Mouse (Mus musculus) CH12.LX (cell line): Measurements from ENCODE around the gene Inpp5b. TPM values are rescaled to one million over a fixed set of nuclear protein-coding genes. Genes with fewer than 3 reads are reported as not detected.

Experiments used
- DNase-seq: peaks from one replicate; pipeline ENCODE4 v3.0.0-alpha.2; 2013; ENCODE audit errors: extremely low read depth
- H3K27ac ChIP-seq: 2 replicates; pipeline ENCODE4 v1.5.1; 2012; ENCODE audit warnings: low read depth, mild to moderate bottlenecking, control low read depth, moderate library complexity; ENCODE audit not compliant: insufficient read depth
- H3K27me3 ChIP-seq: replicated peaks from 2 replicates; pipeline ENCODE3; 2012; ENCODE audit warnings: inconsistent platforms
- H3K36me3 ChIP-seq, 2 experiments: replicated peaks in 1 of 2; 2 replicates each; pipeline versions ENCODE3 to v1.6.1; 2012; ENCODE audit warnings: inconsistent platforms in 1 of 2, low read length in 1 of 2, mild to moderate bottlenecking in 1 of 2, mixed read lengths in 1 of 2, moderate library complexity in 1 of 2; ENCODE audit not compliant: control insufficient read depth in 1 of 2, insufficient read depth in 1 of 2
- H3K4me1 ChIP-seq, 2 experiments: 2 replicates each; pipeline ENCODE4 v1.6.1; 2012; ENCODE audit warnings: inconsistent platforms in 1 of 2, moderate library complexity in 1 of 2; ENCODE audit not compliant: insufficient read depth in 2 of 2, control insufficient read depth in 1 of 2
- H3K4me2 ChIP-seq: 2 replicates; pipeline ENCODE4 v1.6.1; 2012; ENCODE audit warnings: low read depth, mild to moderate bottlenecking, control low read depth; ENCODE audit not compliant: poor library complexity, insufficient read depth, severe bottlenecking
- H3K4me3 ChIP-seq, 3 experiments: fragments of 150-350 bp in 1 of 3; sonication (generic) in 1 of 3; replicated peaks in 1 of 3; 2 replicates each; pipeline versions ENCODE3 to v1.5.1; 2011 to 2012; ENCODE audit warnings: low read depth in 2 of 3, low read length in 2 of 3, mild to moderate bottlenecking in 2 of 3, moderate library complexity in 2 of 3, control low read depth in 1 of 3, improper control_type of control experiment in 1 of 3, inconsistent platforms in 1 of 3, mixed read lengths in 1 of 3; ENCODE audit not compliant: poor library complexity in 1 of 3
- H3K79me2 ChIP-seq: replicated peaks from 2 replicates; pipeline ENCODE4 v1.6.1; 2012; ENCODE audit warnings: mild to moderate bottlenecking, moderate library complexity; ENCODE audit not compliant: control insufficient read depth, poor library complexity, insufficient read depth, severe bottlenecking; ENCODE audit errors: extremely low read depth
- H3K9ac ChIP-seq: 2 replicates; pipeline ENCODE4 v1.6.1; 2012; ENCODE audit warnings: low read depth, mild to moderate bottlenecking, control low read depth, moderate library complexity; ENCODE audit not compliant: insufficient read depth
- H3K9me3 ChIP-seq: replicated peaks from 2 replicates; pipeline ENCODE3; 2012; ENCODE audit warnings: low read length, inconsistent platforms, mixed read lengths
- BHLHE40 ChIP-seq: IDR thresholded peaks from 2 replicates; pipeline ENCODE4 v1.6.1; 2011; ENCODE audit warnings: mild to moderate bottlenecking, low read depth, low read length, improper control_type of control experiment
- CHD2 ChIP-seq: IDR thresholded peaks from 2 replicates; pipeline ENCODE4 v1.6.1; 2011; ENCODE audit warnings: low read length, improper control_type of control experiment
- ETS1 ChIP-seq: conservative IDR thresholded peaks from 2 replicates; pipeline ENCODE4 v1.6.1; 2012; ENCODE audit warnings: low read depth, mild to moderate bottlenecking, inconsistent platforms, low read length, improper control_type of control experiment, moderate library complexity
- IRF4 ChIP-seq: IDR thresholded peaks from 2 replicates; pipeline ENCODE4 v1.6.1; 2014; ENCODE audit warnings: low read depth, mild to moderate bottlenecking, inconsistent platforms, low read length, improper control_type of control experiment
- JUND ChIP-seq: conservative IDR thresholded peaks from 2 replicates; pipeline ENCODE4 v1.6.1; 2011; ENCODE audit warnings: low read depth, low read length, improper control_type of control experiment
- KAT2A ChIP-seq: IDR thresholded peaks from 2 replicates; pipeline ENCODE4 v1.6.1; 2012; ENCODE audit warnings: low read length, improper control_type of control experiment, inconsistent platforms; ENCODE audit not compliant: insufficient replicate concordance
- MAX ChIP-seq: IDR thresholded peaks from 2 replicates; pipeline ENCODE4 v1.6.1; 2011; ENCODE audit warnings: low read length, improper control_type of control experiment
- MEF2A ChIP-seq: IDR thresholded peaks from 2 replicates; pipeline ENCODE4 v1.6.1; 2014; ENCODE audit warnings: low read depth, mild to moderate bottlenecking, inconsistent platforms, low read length, improper control_type of control experiment, borderline replicate concordance
- MYC ChIP-seq: IDR thresholded peaks from 2 replicates; pipeline ENCODE4 v1.6.1; 2011; ENCODE audit warnings: low read depth, mild to moderate bottlenecking, improper control_type of control experiment, low read length
- NELFE ChIP-seq: IDR thresholded peaks from 2 replicates; pipeline ENCODE4 v1.6.1; 2011; ENCODE audit warnings: low read depth, low read length, improper control_type of control experiment
- NRF1 ChIP-seq: IDR thresholded peaks from 2 replicates; pipeline ENCODE4 v1.6.1; 2014; ENCODE audit warnings: low read depth, mild to moderate bottlenecking, inconsistent platforms, low read length, improper control_type of control experiment, moderate library complexity
- POLR2AphosphoS2 ChIP-seq: IDR thresholded peaks from 2 replicates; pipeline ENCODE4 v1.6.1; 2011; ENCODE audit warnings: low read depth, low read length, improper control_type of control experiment
- RAD21 ChIP-seq: IDR thresholded peaks from 2 replicates; pipeline ENCODE4 v1.6.1; 2011; ENCODE audit warnings: low read depth, mild to moderate bottlenecking, low read length, improper control_type of control experiment, moderate library complexity
- RCOR1 ChIP-seq: conservative IDR thresholded peaks from 2 replicates; pipeline ENCODE4 v1.6.1; 2012; ENCODE audit warnings: low read depth, mild to moderate bottlenecking, inconsistent platforms, low read length, improper control_type of control experiment
- SIN3A ChIP-seq: IDR thresholded peaks from 2 replicates; pipeline ENCODE4 v1.6.1; 2012; ENCODE audit warnings: low read length, improper control_type of control experiment, inconsistent platforms
- SMC3 ChIP-seq: IDR thresholded peaks from 2 replicates; pipeline ENCODE4 v1.6.1; 2011; ENCODE audit warnings: low read depth, low read length, improper control_type of control experiment
- TBP ChIP-seq: conservative IDR thresholded peaks from 2 replicates; pipeline ENCODE4 v1.6.1; 2011; ENCODE audit warnings: low read depth, low read length, improper control_type of control experiment
- UBTF ChIP-seq: IDR thresholded peaks from 2 replicates; pipeline ENCODE4 v1.6.1; 2012; ENCODE audit warnings: low read depth, mild to moderate bottlenecking, inconsistent platforms, low read length, improper control_type of control experiment, moderate library complexity
- ZNF384 ChIP-seq: IDR thresholded peaks from 2 replicates; pipeline ENCODE4 v1.6.1; 2012; ENCODE audit warnings: low read depth, low read length, improper control_type of control experiment, inconsistent platforms
- dilution Hi-C: fragments of 300-500 bp; cut with MboI; formaldehyde crosslinking; loops from 2 replicates; pipeline ENCODE4 v1.14.3; 2020; ENCODE audit warnings: low sequenced_read_pairs; ENCODE audit not compliant: extremely low pct_unique_long_range_greater_than_20kb, extremely low pct_ligation_motif_present
- in situ Hi-C: fragments of 300-500 bp; cut with MboI; formaldehyde crosslinking; loops from 3 replicates; pipeline ENCODE4 v1.14.3; 2019; ENCODE audit warnings: low sequenced_read_pairs, low pct_ligation_motif_present, low pct_unique_long_range_greater_than_20kb, mixed read lengths
- polyA plus RNA-seq: library from polyadenylated mRNA; unstranded; fragments of >175 nt; gene quantifications from 2 replicates; pipeline ENCODE4 v1.2.1, GENCODE M21; 2012; ENCODE audit warnings: low read depth; ENCODE audit not compliant: insufficient read length
- total RNA-seq, 2 experiments: library from RNA; depleted of rRNA; stranded (reverse); fragments of 300-350 nt in 1 of 2; fragments of >200 nt in 1 of 2; gene quantifications; 2 replicates each; pipeline ENCODE4 v1.2.3; 2012 to 2014

Gene Inpp5b
- total and polyA plus RNA-seq, 3 experiments: 25.6 to 34.0 (median 26.2) TPM

GRCm38 (mm10) chr4:124809136-124809883 lies 67.7 kb downstream of the Inpp5b start:
- in situ Hi-C loops: loop anchor here (5.0 kb wide), 1 partner anchor 33 kb away; no protein-coding TSS in a partner anchor
- DNase-seq: no peak
- Histone ChIP-seq H3K79me2 (peaks cover 34% of the 10 kb centered on the region), H3K4me1 (peaks cover 2 to 55% of the 10 kb centered on the region in 2 experiments; a peak in 2 of 4 replicates)
- no peak for TF ChIP-seq MEF2A
- TF ChIP-seq ETS1: no peak
- TF ChIP-seq JUND: no peak
- no peak for TF ChIP-seq POLR2AphosphoS2
- TF ChIP-seq NELFE: no peak
- TF ChIP-seq, all 38 proteins: peak for 0
- H3K9me3 ChIP-seq: no peaks in the 10 kb centered on the region
- H3K4me3 ChIP-seq: no peak overlapping the region
- H3K4me2 ChIP-seq: no peak overlapping the region
- H3K9ac ChIP-seq: no peak overlapping the region
- dilution Hi-C loops: no loop called here
- no peak overlapping the region for H3K27ac ChIP-seq
- H3K27me3 ChIP-seq: no peaks in the 10 kb centered on the region
- peaks cover 47 to 85% of the 10 kb centered on the region in 2 experiments for H3K36me3 ChIP-seq

DNA sequence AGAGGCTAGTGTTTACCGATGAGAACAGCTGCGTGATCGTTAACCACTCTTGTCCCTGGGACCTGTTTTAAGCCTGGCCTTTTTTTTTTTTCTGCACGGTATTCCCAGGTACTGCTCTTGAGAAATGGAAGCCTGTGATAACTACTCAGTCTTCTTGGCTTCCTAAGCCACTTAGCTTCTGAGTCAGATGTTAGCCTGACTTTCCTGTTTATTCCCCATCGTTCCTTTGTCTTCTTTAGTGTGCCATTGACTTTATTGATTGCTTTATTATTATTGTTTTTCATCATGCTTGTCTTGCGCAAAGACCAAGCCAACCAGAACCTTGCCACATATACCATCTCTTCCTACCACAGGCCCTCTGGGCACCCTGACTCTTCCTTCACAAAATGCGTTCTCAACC lies 68.4 kb downstream of the Inpp5b start:
- dilution Hi-C loops: no loop called here
- no peaks in the 10 kb centered on the region for H3K9me3 ChIP-seq
- H3K4me3 ChIP-seq: no peak overlapping the region
- H3K79me2 ChIP-seq: peaks cover 31% of the 10 kb centered on the region
- H3K4me2 ChIP-seq: no peak overlapping the region
- in situ Hi-C loops: no loop called here
- H3K4me1 ChIP-seq: peaks cover 2 to 53% of the 10 kb centered on the region in 2 experiments; a peak in 2 of 4 replicates
- DNase-seq: no peak
- H3K27me3 ChIP-seq: no peaks in the 10 kb centered on the region
- no peak overlapping the region for H3K27ac ChIP-seq
- no peak for TF ChIP-seq TBP
- TF ChIP-seq BHLHE40: no peak
- no peak for TF ChIP-seq UBTF
- no peak for TF ChIP-seq IRF4
- no peak for TF ChIP-seq CHD2
- TF ChIP-seq NELFE: no peak
- no peak for TF ChIP-seq MAX
- no peak for TF ChIP-seq RAD21
- no peak for TF ChIP-seq ZNF384
- TF ChIP-seq MYC: no peak
- TF ChIP-seq KAT2A: no peak
- no peak for TF ChIP-seq SIN3A
- no peak for TF ChIP-seq POLR2AphosphoS2
- TF ChIP-seq RCOR1: no peak
- no peak for TF ChIP-seq SMC3
- TF ChIP-seq NRF1: no peak
- no peak overlapping the region for H3K9ac ChIP-seq
- H3K36me3 ChIP-seq: peaks cover 42 to 82% of the 10 kb centered on the region in 2 experiments
